Mouse (Mus musculus) layer of hippocampus, adult 6 months (tissue): ENCODE measurements around the gene Rnase10. TPM values are rescaled to one million over a fixed set of nuclear protein-coding genes. Genes with fewer than 3 reads are reported as not detected.

Experiments
- long read RNA-seq, 2 experiments: library from polyadenylated mRNA; unstranded; transcript quantifications; one replicate each; pipeline ENCODE4 v2.0.0; 2019 to 2020
- polyA plus RNA-seq: library from polyadenylated mRNA; unstranded; fragments of <200 nt; fragmentation: Nextera tagmentation; gene quantifications from 2 replicates; pipeline ENCODE4 v1.2.3, GENCODE M21; 2021

The Rnase10 gene
- 0.11 and 0.23 TPM in 2 replicates for polyA plus RNA-seq
- long read RNA-seq, experiment 1, partial matches to known transcripts, result 0 of 1 reads
- long read RNA-seq, experiment 1, other reads (novel, unspliced or antisense), result 0 of 1 reads
- long read RNA-seq, experiment 2, partial matches to known transcripts, result 0 of 1 reads
- long read RNA-seq, experiment 2, other reads (novel, unspliced or antisense), result 0 of 1 reads

GRCm38 (mm10) chr14:51007152-51007801, at the start of gene Rnase10:
TSS of gene Rnase10 (plus strand) at chr14:51007751.

GRCm38 (mm10) chr14:51041769-51042168, 34.2 kb downstream of the Rnase10 start, which contains the start of gene Rnase9:
TSS of gene Rnase9 (minus strand) at chr14:51041869.

GRCm38 (mm10) chr14:51050063-51050462, 42.5 kb downstream of the Rnase10 start, which contains the start of gene Rnase11:
TSS of gene Rnase11 (minus strand) at chr14:51050163.

DNA sequence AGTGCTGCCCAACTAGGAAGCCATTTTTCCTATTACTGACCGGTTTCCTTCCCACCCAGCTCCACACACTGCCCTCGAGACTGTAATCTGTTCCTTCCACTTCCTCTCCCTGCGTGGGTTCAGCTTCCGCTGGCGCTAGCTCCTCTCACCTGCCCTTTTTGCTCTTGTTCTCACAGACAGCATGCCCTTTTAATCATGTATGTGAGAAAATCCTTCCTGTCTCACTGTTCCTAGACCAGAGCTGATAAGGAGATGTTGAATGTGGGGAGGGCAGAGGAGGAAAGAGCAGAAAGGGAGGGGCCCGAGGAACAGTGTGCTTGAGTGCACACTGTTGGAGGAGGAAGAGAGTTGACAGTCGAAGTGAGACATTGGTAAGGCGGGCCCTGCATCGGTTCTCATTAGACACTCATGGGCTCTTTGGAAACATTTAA, 49.9 kb downstream of the Rnase10 start, which contains the start of gene Rnase12:
Gene Rnase12 (minus strand): TSS at position 261 of the 431 bp plus-strand sequence.

Other genes starting within 250 kb of the Rnase10 start
- 53.7 and 55.6 TPM in 2 replicates for gene Ttc5, start 222.2 kb upstream of the Rnase10 start, polyA plus RNA-seq
- not detected in 2 replicates for gene Ccnb1ip1, start 200.0 kb upstream of the Rnase10 start, polyA plus RNA-seq
- gene Parp2, start 199.9 kb upstream of the Rnase10 start, polyA plus RNA-seq, result 24.4 and 27.2 TPM in 2 replicates
- 1.2 and 2.4 TPM in 2 replicates for gene Tep1, start 137.2 kb upstream of the Rnase10 start, polyA plus RNA-seq
- 0.19 and 0.49 TPM in 2 replicates for gene Klhl33, start 110.2 kb upstream of the Rnase10 start, polyA plus RNA-seq
- gene Osgep, start 82.9 kb upstream of the Rnase10 start, polyA plus RNA-seq, result 75.5 and 79.0 TPM in 2 replicates
- 86.9 and 97.4 TPM in 2 replicates for gene Apex1, start 82.8 kb upstream of the Rnase10 start, polyA plus RNA-seq
- gene Pip4p1, start 76.9 kb upstream of the Rnase10 start, polyA plus RNA-seq, result 65.9 and 75.6 TPM in 2 replicates
- 9.8 and 10.9 TPM in 2 replicates for gene Pnp, start 76.7 kb upstream of the Rnase10 start, polyA plus RNA-seq
- not detected in 2 replicates for gene Gm49342, start 63.2 kb upstream of the Rnase10 start, polyA plus RNA-seq
- 1.2 and 2.4 TPM in 2 replicates for gene Pnp2, start 51.8 kb upstream of the Rnase10 start, polyA plus RNA-seq
- gene Rnase9, start 34.1 kb downstream of the Rnase10 start, polyA plus RNA-seq, result not detected in 2 replicates
- gene Rnase11, start 42.4 kb downstream of the Rnase10 start, polyA plus RNA-seq, result not detected in 2 replicates
- gene Rnase12, start 49.9 kb downstream of the Rnase10 start, polyA plus RNA-seq, result 0.23 TPM in 1 of 2 replicates, not detected in the other
- gene Olfr750, start 66.7 kb downstream of the Rnase10 start, polyA plus RNA-seq, result not detected in 2 replicates
- gene Rnase4, start 83.3 kb downstream of the Rnase10 start, polyA plus RNA-seq, result 17.8 and 18.4 TPM in 2 replicates
- 4.1 and 4.4 TPM in 2 replicates for gene Ang, start 83.4 kb downstream of the Rnase10 start, polyA plus RNA-seq
- not detected in 2 replicates for gene Eddm3b, start 106.7 kb downstream of the Rnase10 start, polyA plus RNA-seq
- gene Rnase6, start 116.2 kb downstream of the Rnase10 start, polyA plus RNA-seq, result 0.39 and 1.0 TPM in 2 replicates
- 2.7 and 2.9 TPM in 2 replicates for gene Rnase1, start 139.0 kb downstream of the Rnase10 start, polyA plus RNA-seq
- not detected in 2 replicates for gene Rnase2b, start 154.5 kb downstream of the Rnase10 start, polyA plus RNA-seq
- not detected in 2 replicates for gene Ang2, start 191.4 kb downstream of the Rnase10 start, polyA plus RNA-seq
- gene Ear14, start 195.6 kb downstream of the Rnase10 start, polyA plus RNA-seq, result not detected in 2 replicates
- gene Rnase2a, start 248.4 kb downstream of the Rnase10 start, polyA plus RNA-seq, result not detected in 2 replicates